Mouse (Mus musculus): ENCODE data around the gene Ppfibp1. TPM values are rescaled to one million over a fixed set of nuclear protein-coding genes. Genes with fewer than 3 reads are reported as not detected.

The Ppfibp1 gene
- polyA plus RNA-seq, 1 experiment from 2014 or later, result 48.1 TPM

DNA sequence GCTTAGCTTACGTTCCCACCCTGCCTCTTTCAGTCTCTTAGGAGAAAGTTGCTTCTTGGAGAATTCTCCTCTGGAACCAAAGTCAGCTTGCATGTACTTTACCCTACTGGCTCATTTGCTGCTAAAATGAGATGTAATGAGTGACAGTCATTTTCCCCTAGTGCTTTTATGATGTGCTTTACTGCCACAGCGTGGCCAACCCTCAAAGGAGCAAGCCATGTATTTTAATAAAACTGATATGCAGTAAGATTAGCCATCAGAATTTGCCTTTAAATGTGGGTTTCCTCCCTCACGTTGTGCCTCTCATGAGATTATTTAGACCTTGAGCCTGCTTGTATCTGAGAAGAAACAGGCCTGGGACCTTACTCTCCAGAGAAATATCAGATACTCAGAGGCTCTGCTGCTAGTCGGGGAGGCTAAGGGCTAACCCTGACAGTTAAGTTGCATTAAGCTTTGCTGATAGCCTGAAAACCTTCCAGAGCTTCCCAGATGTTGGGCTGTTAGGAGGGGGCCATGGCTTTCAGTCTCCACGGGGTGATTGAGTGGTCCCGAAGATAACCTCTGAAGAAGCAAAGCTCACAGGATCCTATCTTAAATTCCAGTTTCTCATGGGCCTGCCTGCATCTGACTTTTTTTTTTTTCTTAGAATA lies 73.7 kb downstream of the Ppfibp1 start:
- DNase-seq (ENCODE audit: low spot score), result no peak
- no peaks in the 10 kb centered on the region for H3K9me3 ChIP-seq (ENCODE audit: control insufficient read depth, low read length)
- 22% methylated on average over 6 of the region's 6 CpGs for WGBS
- no peak overlapping the region for H3K4me2 ChIP-seq (ENCODE audit: low read length)
- H3K36me3 ChIP-seq (ENCODE audit: control insufficient read depth, insufficient read depth, low read length), result no peaks in the 10 kb centered on the region
- ATAC-seq (replicated peaks; ENCODE audit: low FRiP score, low TSS enrichment, low read depth), result 0 out of 2 replicates have a peak, but pooled peaks have one; percentile 37
- no peak overlapping the region; the same call in 1 of the 2 replicates for H3K27ac ChIP-seq (ENCODE audit: low read depth)
- H3K4me3 ChIP-seq (ENCODE audit: low read depth, low read length), result no peak overlapping the region
- no peak overlapping the region for H3K9ac ChIP-seq (ENCODE audit: low read length)
- H3K27me3 ChIP-seq (replicated peaks; ENCODE audit: control insufficient read depth, insufficient read depth, low read length), result no peaks in the 10 kb centered on the region
- peaks cover 15% of the 10 kb centered on the region; the same call in 1 of the 2 replicates for H3K4me1 ChIP-seq (replicated peaks; ENCODE audit: control insufficient read depth, insufficient read depth, low read length)

DNA sequence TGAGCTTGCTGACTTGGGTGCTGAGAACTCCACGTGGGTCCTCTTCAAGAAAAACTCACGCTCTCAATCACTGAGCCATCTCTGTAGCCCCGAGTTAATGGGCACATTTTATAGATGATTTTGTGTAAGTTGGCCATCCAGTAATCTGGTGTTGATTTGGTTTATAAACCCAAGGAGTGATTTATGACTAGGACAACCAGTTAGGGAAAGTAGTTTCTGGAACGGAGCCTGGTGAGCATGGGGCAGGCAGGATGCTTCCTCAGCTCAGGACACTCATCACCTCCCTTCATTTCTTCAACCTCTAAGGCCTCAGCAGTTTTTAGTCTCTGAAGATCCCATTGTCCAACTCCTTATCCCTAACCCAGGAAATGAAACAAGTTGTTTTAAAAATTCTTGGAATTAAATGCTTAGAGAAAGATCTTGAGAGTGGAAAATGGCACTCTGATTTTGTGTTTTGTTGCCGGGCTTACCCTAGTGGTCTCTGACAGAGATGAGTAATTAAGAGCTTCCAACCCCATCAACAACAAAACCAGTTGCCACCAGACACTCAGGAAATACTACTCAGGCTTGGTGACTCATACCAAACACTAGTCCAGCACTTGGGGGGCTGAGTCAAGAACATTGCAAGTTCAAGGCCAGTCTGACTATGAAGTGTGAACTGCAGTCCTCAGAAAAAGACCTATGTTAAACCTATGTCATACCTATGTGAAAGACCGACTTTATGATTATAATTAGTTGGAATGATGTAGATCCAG lies 75.3 kb downstream of the Ppfibp1 start:
- Histone ChIP-seq H3K4me2 (ENCODE audit: low read length) (no peak overlapping the region), H3K4me3 (ENCODE audit: low read depth, low read length) (no peak overlapping the region), H3K4me1 (replicated peaks; ENCODE audit: control insufficient read depth, insufficient read depth, low read length) (peaks cover 15% of the 10 kb centered on the region; the same call in 1 of the 2 replicates), H3K36me3 (ENCODE audit: control insufficient read depth, insufficient read depth, low read length) (no peaks in the 10 kb centered on the region), H3K27ac (ENCODE audit: low read depth) (no peak overlapping the region), H3K27me3 (replicated peaks; ENCODE audit: control insufficient read depth, insufficient read depth, low read length) (no peaks in the 10 kb centered on the region), H3K9ac (ENCODE audit: low read length) (no peak overlapping the region), H3K9me3 (ENCODE audit: control insufficient read depth, low read length) (no peaks in the 10 kb centered on the region)
- 74% methylated on average over 6 of the region's 6 CpGs for WGBS
- ATAC-seq (replicated peaks; ENCODE audit: low FRiP score, low TSS enrichment, low read depth) (no peak), DNase-seq (ENCODE audit: low spot score) (no peak)

GRCm38 (mm10) chr6:146965139-146965772 lies 77.0 kb downstream of the Ppfibp1 start:
- Histone ChIP-seq H3K4me1 (replicated peaks; ENCODE audit: control insufficient read depth, insufficient read depth, low read length) (peaks cover 11% of the 10 kb centered on the region; the same call in 1 of the 2 replicates), H3K4me2 (ENCODE audit: low read length) (no peak overlapping the region), H3K9ac (ENCODE audit: low read length) (no peak overlapping the region), H3K27me3 (replicated peaks; ENCODE audit: control insufficient read depth, insufficient read depth, low read length) (no peaks in the 10 kb centered on the region), H3K27ac (ENCODE audit: low read depth) (no peak overlapping the region), H3K36me3 (ENCODE audit: control insufficient read depth, insufficient read depth, low read length) (no peaks in the 10 kb centered on the region), H3K4me3 (ENCODE audit: low read depth, low read length) (no peak overlapping the region), H3K9me3 (ENCODE audit: control insufficient read depth, low read length) (no peaks in the 10 kb centered on the region)
- 93% methylated on average over 13 of the region's 13 CpGs for WGBS
- ATAC-seq (replicated peaks; ENCODE audit: low FRiP score, low TSS enrichment, low read depth), result no peak
- DNase-seq (ENCODE audit: low spot score), result no peak

DNA sequence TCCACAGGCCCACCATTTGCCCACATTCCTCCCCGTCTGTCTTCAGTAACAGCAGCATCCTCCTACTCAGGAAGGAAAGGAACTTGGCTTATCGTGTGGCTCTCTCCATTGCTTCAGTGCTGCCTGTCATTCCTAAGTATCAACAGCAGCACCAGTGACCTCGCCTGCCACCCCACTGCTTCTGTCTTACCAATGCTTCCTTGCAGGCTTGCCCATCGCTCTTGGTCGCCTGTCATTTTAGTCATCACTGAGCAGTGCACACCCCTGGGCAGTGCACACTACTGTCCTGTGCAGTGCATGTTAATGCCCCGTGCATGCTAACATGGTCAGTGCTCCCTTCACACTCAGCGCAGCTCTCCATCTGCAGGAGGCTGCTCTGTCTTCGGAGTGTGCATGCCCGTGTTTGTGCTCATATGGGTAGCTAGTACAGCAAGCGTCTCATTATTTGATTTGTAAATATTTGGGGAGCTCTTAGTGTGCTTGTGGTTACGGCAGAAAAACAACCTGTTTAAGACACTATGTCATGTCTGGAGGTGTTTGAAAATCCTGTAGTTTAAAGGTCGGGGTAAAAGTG lies 78.2 kb downstream of the Ppfibp1 start:
- Histone ChIP-seq H3K9ac (ENCODE audit: low read length) (no peak overlapping the region), H3K4me2 (ENCODE audit: low read length) (no peak overlapping the region), H3K4me3 (ENCODE audit: low read depth, low read length) (no peak overlapping the region), H3K27ac (ENCODE audit: low read depth) (no peak overlapping the region), H3K9me3 (ENCODE audit: control insufficient read depth, low read length) (no peaks in the 10 kb centered on the region), H3K27me3 (replicated peaks; ENCODE audit: control insufficient read depth, insufficient read depth, low read length) (no peaks in the 10 kb centered on the region), H3K4me1 (replicated peaks; ENCODE audit: control insufficient read depth, insufficient read depth, low read length) (peaks cover 3% of the 10 kb centered on the region; the same call in 1 of the 2 replicates), H3K36me3 (ENCODE audit: control insufficient read depth, insufficient read depth, low read length) (no peaks in the 10 kb centered on the region)
- DNase-seq (ENCODE audit: low spot score) (no peak), ATAC-seq (replicated peaks; ENCODE audit: low FRiP score, low TSS enrichment, low read depth) (no peak)
- WGBS, result 55% methylated on average over 12 of the region's 12 CpGs

DNA sequence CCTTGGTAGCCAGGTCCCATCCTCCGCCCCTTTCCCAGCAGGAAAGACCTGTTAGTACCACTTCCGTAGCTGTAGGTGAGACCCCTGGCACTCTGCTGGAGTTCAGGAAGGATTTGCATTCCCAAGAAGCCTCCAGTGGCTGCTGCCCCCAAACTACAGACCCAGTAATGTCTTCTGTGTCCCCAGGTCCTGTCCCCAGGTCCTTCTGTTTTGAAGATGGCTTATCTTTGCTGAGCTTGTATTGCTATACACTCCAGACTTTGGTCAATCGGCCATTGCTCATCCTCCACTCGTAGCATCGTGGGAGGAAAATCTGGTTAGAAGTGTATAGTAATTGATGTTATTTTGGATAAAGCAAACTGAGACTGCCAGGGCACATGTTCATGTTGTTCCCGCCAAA lies 79.5 kb downstream of the Ppfibp1 start:
- WGBS, result 73% methylated on average over 6 of the region's 6 CpGs
- no peaks in the 10 kb centered on the region for H3K36me3 ChIP-seq (ENCODE audit: control insufficient read depth, insufficient read depth, low read length)

GRCm38 (mm10) chr6:146970811-146971210 lies 82.5 kb downstream of the Ppfibp1 start:
- Histone ChIP-seq H3K27me3 (replicated peaks; ENCODE audit: control insufficient read depth, insufficient read depth, low read length) (no peaks in the 10 kb centered on the region), H3K36me3 (ENCODE audit: control insufficient read depth, insufficient read depth, low read length) (no peaks in the 10 kb centered on the region), H3K9ac (ENCODE audit: low read length) (no peak overlapping the region), H3K9me3 (ENCODE audit: control insufficient read depth, low read length) (no peaks in the 10 kb centered on the region), H3K4me1 (replicated peaks; ENCODE audit: control insufficient read depth, insufficient read depth, low read length) (peaks cover 8% of the 10 kb centered on the region; the same call in 1 of the 2 replicates), H3K4me2 (ENCODE audit: low read length) (no peak overlapping the region), H3K27ac (ENCODE audit: low read depth) (no peak overlapping the region), H3K4me3 (ENCODE audit: low read depth, low read length) (no peak overlapping the region)
- ATAC-seq (replicated peaks; ENCODE audit: low FRiP score, low TSS enrichment, low read depth), result no peak
- no peak for DNase-seq (ENCODE audit: low spot score)
- WGBS, result 65% methylated on average over 3 of the region's 3 CpGs

More for the DNA sequence above, 79.5 kb downstream of the Ppfibp1 start:
- Histone ChIP-seq H3K27ac (ENCODE audit: low read depth) (no peak overlapping the region), H3K4me1 (replicated peaks; ENCODE audit: control insufficient read depth, insufficient read depth, low read length) (no peaks in the 10 kb centered on the region), H3K9me3 (ENCODE audit: control insufficient read depth, low read length) (no peaks in the 10 kb centered on the region), H3K4me2 (ENCODE audit: low read length) (no peak overlapping the region), H3K27me3 (replicated peaks; ENCODE audit: control insufficient read depth, insufficient read depth, low read length) (no peaks in the 10 kb centered on the region), H3K4me3 (ENCODE audit: low read depth, low read length) (no peak overlapping the region), H3K9ac (ENCODE audit: low read length) (no peak overlapping the region)
- ATAC-seq (replicated peaks; ENCODE audit: low FRiP score, low TSS enrichment, low read depth) (no peak), DNase-seq (ENCODE audit: low spot score) (no peak)

DNA sequence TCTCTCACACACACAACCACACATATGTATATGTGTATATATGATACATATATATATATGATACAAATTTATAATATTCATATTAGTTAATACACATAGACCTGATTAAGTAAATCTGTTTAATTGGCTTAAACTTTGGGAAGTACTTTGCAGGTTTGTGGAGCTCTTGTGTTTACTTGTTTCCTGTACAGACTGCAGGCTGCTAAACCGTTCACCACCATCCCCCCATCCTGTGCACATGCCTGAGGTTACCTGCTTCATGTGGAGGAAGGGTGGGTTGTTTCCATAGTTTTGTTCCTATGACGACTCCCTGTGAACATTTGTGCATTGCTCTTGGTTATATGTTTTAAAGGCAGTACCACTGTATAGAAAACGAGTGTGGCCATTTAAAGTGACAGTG lies 83.1 kb downstream of the Ppfibp1 start:
- H3K4me2 ChIP-seq (ENCODE audit: low read length), result no peak overlapping the region
- peaks cover 8% of the 10 kb centered on the region; the same call in 1 of the 2 replicates for H3K4me1 ChIP-seq (replicated peaks; ENCODE audit: control insufficient read depth, insufficient read depth, low read length)
- WGBS, result 59% methylated on average over 3 of the region's 3 CpGs
- no peaks in the 10 kb centered on the region for H3K36me3 ChIP-seq (ENCODE audit: control insufficient read depth, insufficient read depth, low read length)
- H3K27me3 ChIP-seq (replicated peaks; ENCODE audit: control insufficient read depth, insufficient read depth, low read length), result no peaks in the 10 kb centered on the region
- H3K9ac ChIP-seq (ENCODE audit: low read length), result no peak overlapping the region
- H3K27ac ChIP-seq (ENCODE audit: low read depth), result no peak overlapping the region
- ATAC-seq (replicated peaks; ENCODE audit: low FRiP score, low TSS enrichment, low read depth), result no peak
- DNase-seq (ENCODE audit: low spot score), result no peak
- no peak overlapping the region for H3K4me3 ChIP-seq (ENCODE audit: low read depth, low read length)
- no peaks in the 10 kb centered on the region for H3K9me3 ChIP-seq (ENCODE audit: control insufficient read depth, low read length)

DNA sequence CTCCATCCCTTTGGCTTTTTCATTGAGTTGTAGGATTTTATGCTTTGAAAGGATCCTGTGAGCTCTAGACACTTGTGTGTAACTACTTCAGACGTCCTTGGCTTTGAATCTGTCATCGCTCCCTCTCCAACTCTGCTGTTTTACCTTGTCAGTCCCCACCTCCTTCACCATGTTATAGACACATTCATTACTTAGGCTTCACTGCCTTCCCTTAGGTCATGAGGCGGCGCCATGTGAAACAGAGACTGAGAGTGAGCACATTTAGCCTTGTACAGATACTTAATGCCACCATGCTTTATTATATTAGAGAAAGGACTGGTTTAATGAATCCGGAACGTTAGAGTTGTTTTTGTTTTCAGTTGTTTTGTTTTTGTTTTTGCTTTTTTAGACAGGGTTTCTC lies 83.7 kb downstream of the Ppfibp1 start:
- Histone ChIP-seq H3K4me2 (ENCODE audit: low read length) (no peak overlapping the region), H3K4me1 (replicated peaks; ENCODE audit: control insufficient read depth, insufficient read depth, low read length) (peaks cover 8% of the 10 kb centered on the region; the same call in 1 of the 2 replicates), H3K4me3 (ENCODE audit: low read depth, low read length) (no peak overlapping the region), H3K9ac (ENCODE audit: low read length) (no peak overlapping the region), H3K36me3 (ENCODE audit: control insufficient read depth, insufficient read depth, low read length) (peaks cover 5% of the 10 kb centered on the region), H3K27ac (ENCODE audit: low read depth) (no peak overlapping the region), H3K27me3 (replicated peaks; ENCODE audit: control insufficient read depth, insufficient read depth, low read length) (no peaks in the 10 kb centered on the region), H3K9me3 (ENCODE audit: control insufficient read depth, low read length) (no peaks in the 10 kb centered on the region)
- 76% methylated on average over 6 of the region's 6 CpGs for WGBS
- no peak for DNase-seq (ENCODE audit: low spot score)
- ATAC-seq (replicated peaks; ENCODE audit: low FRiP score, low TSS enrichment, low read depth), result no peak

Data from intestine, embryonic 14.5 days (tissue).